Mouse (Mus musculus): ENCODE data around the gene Myh3.

- TF ChIP-seq CTCF (IDR thresholded peaks at IDR 0.05; ENCODE audit: extremely low read depth, insufficient read depth, insufficient read length, insufficient replicate concordance) = no peak
- TF ChIP-seq POLR2A (IDR thresholded peaks at IDR 0.05; ENCODE audit: low read depth, low read length) = no peak
Measured at GRCm38 (mm10) chr11:67099241-67099640, 21.1 kb downstream of the Myh3 start.

Measured in spleen, adult 2 months (tissue).